Mouse (Mus musculus) heart, adult 2 months (tissue): ENCODE measurements at regions not wholly inside any gene's neighbourhood (a gene's known extent, or its start where the extent isn't known, plus 50 kb on each side); places are given as distances from the start of the nearest gene placed in this dataset.

Experiments used
- DNase-seq, 2 experiments: peaks; one replicate each; pipeline ENCODE4 v3.0.0; 2021
- H3K27ac ChIP-seq: fragments of 200-600 bp; 2 replicates; pipeline ENCODE4 v1.8.1; 2022
- H3K27me3 ChIP-seq: fragments of 200-500 bp; 2 replicates; pipeline ENCODE4 v1.6.1; 2012; ENCODE audit warnings: mild to moderate bottlenecking, low read length, inconsistent platforms, mixed read lengths; ENCODE audit not compliant: control insufficient read depth, insufficient read depth
- H3K36me3 ChIP-seq: fragments of 200-500 bp; 2 replicates; pipeline ENCODE4 v1.6.1; 2012; ENCODE audit warnings: low read length, inconsistent platforms; ENCODE audit not compliant: control insufficient read depth, insufficient read depth
- H3K4me1 ChIP-seq: fragments of 200-500 bp; 2 replicates; pipeline ENCODE4 v1.6.1; 2011; ENCODE audit warnings: low read length; ENCODE audit not compliant: control insufficient read depth, insufficient read depth
- H3K4me3 ChIP-seq: fragments of 200-600 bp; 2 replicates; pipeline ENCODE4 v1.8.1; 2022
- H3K79me2 ChIP-seq: fragments of 200-500 bp; replicated peaks from 2 replicates; pipeline ENCODE4 v1.6.1; 2012; ENCODE audit warnings: mild to moderate bottlenecking, inconsistent platforms, low read length, moderate library complexity, mixed read lengths; ENCODE audit not compliant: control insufficient read depth, insufficient read depth
- H3K9ac ChIP-seq: fragments of 200-500 bp; 2 replicates; pipeline ENCODE4 v1.6.1; 2012; ENCODE audit warnings: low read depth, mild to moderate bottlenecking, control low read depth, inconsistent platforms, low read length, mixed read lengths
- CTCF ChIP-seq: fragments of 200-600 bp; IDR thresholded peaks from 2 replicates; pipeline ENCODE4 v1.8.1; 2022; ENCODE audit warnings: antibody characterized with exemption, mild to moderate bottlenecking, moderate library complexity
- EP300 ChIP-seq: fragments of 200-500 bp; IDR thresholded peaks from 2 replicates; pipeline ENCODE4 v1.6.1; 2011; ENCODE audit warnings: low read depth, low read length, control low read depth; ENCODE audit not compliant: insufficient read depth
- POLR2A ChIP-seq: fragments of 200-500 bp; IDR thresholded peaks from 2 replicates; pipeline ENCODE4 v1.6.1; 2011; ENCODE audit warnings: mild to moderate bottlenecking, low read depth, low read length, control low read depth; ENCODE audit not compliant: insufficient read depth
- WGBS: fragments of 180-500 bp; shearing (Covaris S2); methylation state at CpG from one replicate; pipeline ENCODE4 v1.1.7; 2018; 5-methylcytosine and 5-hydroxymethylcytosine counted together
- intact Hi-C: fragments of 180-260 bp; cut with DNase I; formaldehyde crosslinking; loops from one replicate; pipeline ENCODE4 v1.15.1; 2025

GRCm38 (mm10) chr5:118355287-118355686 lies 110.3 kb downstream of the 2410131K14Rik start:
- H3K27ac ChIP-seq, result no peak overlapping the region
- intact Hi-C loops, result no loop called here
- TF ChIP-seq EP300 (no peak), CTCF (no peak), POLR2A (no peak)
- H3K4me1 ChIP-seq, result no peaks in the 10 kb centered on the region; the same call in 1 of the 2 replicates
- DNase-seq, result no peak
- no peaks in the 10 kb centered on the region for H3K27me3 ChIP-seq
- no peak overlapping the region for H3K9ac ChIP-seq
- no peaks in the 10 kb centered on the region for H3K79me2 ChIP-seq
- no peak overlapping the region for H3K4me3 ChIP-seq
- 83% methylated on average over 5 of the region's 5 CpGs for WGBS
- H3K36me3 ChIP-seq, result no peaks in the 10 kb centered on the region

GRCm38 (mm10) chr5:118355691-118356337 lies 110.8 kb downstream of the 2410131K14Rik start:
- Histone ChIP-seq H3K27me3 (no peaks in the 10 kb centered on the region), H3K4me3 (no peak overlapping the region), H3K79me2 (no peaks in the 10 kb centered on the region), H3K27ac (no peak overlapping the region; the same call in 1 of the 2 replicates), H3K36me3 (no peaks in the 10 kb centered on the region), H3K4me1 (no peaks in the 10 kb centered on the region; the same call in 1 of the 2 replicates), H3K9ac (no peak overlapping the region)
- WGBS, result 60% methylated on average over 11 of the region's 11 CpGs
- no peak for TF ChIP-seq POLR2A
- TF ChIP-seq CTCF, result no peak
- TF ChIP-seq EP300, result no peak
- intact Hi-C loops, result no loop called here
- peak in 1 of 2 experiments; percentile 67 for DNase-seq

DNA sequence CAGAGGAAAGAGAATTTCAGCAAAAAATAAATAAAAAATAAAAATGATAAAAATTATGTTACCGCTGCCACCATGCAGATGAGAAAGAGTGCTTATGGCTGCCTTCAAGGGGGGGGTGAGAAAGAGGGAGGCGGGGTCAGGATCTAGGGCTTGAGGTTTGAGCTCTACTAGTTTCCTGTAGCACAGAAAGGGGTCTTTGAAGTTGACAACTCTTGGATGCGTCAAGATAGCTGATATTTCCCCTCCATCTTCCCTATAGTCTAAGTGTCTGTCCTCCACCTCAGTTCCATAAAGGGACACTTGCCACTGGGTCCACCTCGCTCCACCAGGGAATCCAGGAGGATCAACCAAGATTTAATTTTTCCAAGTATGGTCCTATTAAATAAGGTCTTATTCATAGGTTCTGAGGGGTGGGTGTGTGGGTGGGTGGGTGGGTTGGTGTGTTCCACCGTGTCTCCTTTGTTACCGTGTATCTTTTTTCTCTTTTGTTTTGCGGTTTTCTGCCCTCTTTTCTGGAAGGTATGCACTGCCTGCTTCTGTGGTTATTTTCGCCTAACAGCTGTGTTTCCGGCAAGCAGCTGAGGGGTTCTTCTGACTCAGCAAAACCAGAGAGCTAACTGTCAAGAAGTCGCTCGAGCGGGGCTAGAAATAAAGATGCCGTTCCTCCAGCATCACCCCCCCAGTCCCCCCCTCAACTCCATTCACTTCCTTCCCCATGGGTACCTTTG lies 114.8 kb downstream of the 2410131K14Rik start:
- TF ChIP-seq EP300, result no peak
- TF ChIP-seq POLR2A, result no peak
- no peak for TF ChIP-seq CTCF
- no peaks in the 10 kb centered on the region for H3K4me1 ChIP-seq
- 44% methylated on average over 13 of the region's 13 CpGs for WGBS
- H3K27me3 ChIP-seq, result no peaks in the 10 kb centered on the region
- no peaks in the 10 kb centered on the region for H3K36me3 ChIP-seq
- H3K27ac ChIP-seq, result no peak overlapping the region
- no peak overlapping the region for H3K9ac ChIP-seq
- DNase-seq, result no peak
- intact Hi-C loops, result no loop called here
- H3K79me2 ChIP-seq, result no peaks in the 10 kb centered on the region
- no peak overlapping the region for H3K4me3 ChIP-seq

- TF ChIP-seq EP300, result no peak
- TF ChIP-seq POLR2A, result no peak
- no peak for TF ChIP-seq CTCF
- no peaks in the 10 kb centered on the region for H3K27me3 ChIP-seq
- WGBS, result 66% methylated on average over 16 of the region's 16 CpGs
- H3K4me3 ChIP-seq, result no peak overlapping the region
- DNase-seq, result no peak
- no peak overlapping the region for H3K9ac ChIP-seq
- H3K4me1 ChIP-seq, result no peaks in the 10 kb centered on the region
- H3K36me3 ChIP-seq, result no peaks in the 10 kb centered on the region
- H3K79me2 ChIP-seq, result no peaks in the 10 kb centered on the region
- intact Hi-C loops, result no loop called here
- no peak overlapping the region for H3K27ac ChIP-seq
Observed at GRCm38 (mm10) chr5:118360374-118361064, 115.5 kb downstream of the 2410131K14Rik start.

- Histone ChIP-seq H3K4me1 (no peaks in the 10 kb centered on the region), H3K27ac (no peak overlapping the region), H3K79me2 (no peaks in the 10 kb centered on the region), H3K4me3 (no peak overlapping the region), H3K36me3 (no peaks in the 10 kb centered on the region), H3K27me3 (no peaks in the 10 kb centered on the region), H3K9ac (no peak overlapping the region)
- TF ChIP-seq CTCF (no peak), EP300 (no peak), POLR2A (no peak)
- WGBS, result 76% methylated on average over 13 of the region's 13 CpGs
- no peak for DNase-seq
- intact Hi-C loops, result no loop called here
Observed at GRCm38 (mm10) chr5:118361133-118361852, 116.3 kb downstream of the 2410131K14Rik start.
